Mouse (Mus musculus) right cerebral cortex, postnatal 25 days (tissue): ENCODE measurements around the gene Tfcp2.
A peak's percentile ranks its signal among the peaks of the same experiment; 100 is the strongest.

Source experiments
- DNase-seq: peaks from one replicate; pipeline ENCODE4 v3.0.0; 2022

The Tfcp2 gene

DNA sequence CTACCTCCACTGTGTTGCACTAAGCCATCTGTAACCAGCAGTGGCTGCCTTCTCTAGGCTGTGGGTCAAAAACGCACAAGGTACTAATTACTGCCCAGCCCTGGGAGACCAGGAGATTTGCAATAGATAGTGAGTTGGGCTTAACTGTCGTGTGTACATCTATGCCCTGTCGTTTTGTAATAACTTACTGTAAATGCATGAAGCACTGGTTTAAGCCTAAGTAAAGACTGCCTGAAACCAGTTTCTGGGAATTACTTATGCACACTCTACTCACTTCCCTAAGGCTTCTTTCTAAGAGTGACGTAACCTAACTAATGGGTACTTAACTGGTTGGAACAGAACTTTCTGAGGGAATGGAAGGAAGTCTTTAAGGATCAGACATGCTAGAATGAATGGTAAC lies 72.9 kb downstream of the Tfcp2 start:
- no peak for DNase-seq

DNA sequence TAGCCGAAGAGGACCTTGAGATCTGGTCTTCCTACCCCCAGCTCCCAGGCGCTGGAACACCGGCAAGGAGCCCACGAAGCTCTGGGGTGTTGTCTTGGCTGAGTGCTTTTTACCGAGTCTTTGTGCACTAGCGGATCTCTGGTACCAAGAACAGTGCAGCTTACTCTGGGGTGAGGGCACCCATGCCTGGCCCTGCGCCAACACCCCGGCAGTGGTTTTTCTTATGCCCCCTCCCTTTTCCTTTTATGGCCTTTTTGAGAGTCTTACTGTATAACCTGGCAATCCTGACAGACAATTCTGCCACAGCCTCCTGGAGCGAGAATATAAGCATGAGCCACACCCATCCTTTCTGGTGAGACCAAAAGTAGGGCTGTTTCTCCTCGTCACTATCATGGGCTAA lies 73.5 kb downstream of the Tfcp2 start:
- DNase-seq = no peak

DNA sequence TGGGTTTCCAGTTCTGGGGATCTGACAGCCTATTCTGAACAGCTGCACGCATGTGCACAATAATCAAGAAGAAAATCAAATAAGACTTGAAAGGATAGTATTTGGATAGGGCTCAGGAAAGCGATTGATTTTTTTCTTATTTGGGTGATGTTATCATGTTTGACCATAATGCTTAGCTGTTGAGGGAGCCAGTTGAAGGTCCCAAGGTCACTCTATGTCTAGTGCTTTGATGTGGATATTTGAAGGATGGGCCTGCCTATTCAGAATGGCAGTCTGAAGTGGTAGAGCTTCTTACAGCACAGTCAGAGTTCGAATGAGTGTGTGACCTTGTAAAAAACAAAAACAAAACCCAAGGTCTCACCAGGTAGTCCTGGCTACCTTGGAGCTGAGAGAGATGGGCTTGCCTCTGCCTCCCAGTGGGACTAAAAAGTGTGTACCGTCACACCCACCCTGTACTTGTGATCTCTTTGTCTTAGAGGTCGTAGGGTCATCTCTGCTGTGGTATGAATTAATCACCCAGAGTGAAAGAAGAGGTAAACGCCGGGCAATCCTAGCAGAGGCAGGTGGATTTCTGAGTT lies 77.8 kb downstream of the Tfcp2 start:
- DNase-seq = no peak

DNA sequence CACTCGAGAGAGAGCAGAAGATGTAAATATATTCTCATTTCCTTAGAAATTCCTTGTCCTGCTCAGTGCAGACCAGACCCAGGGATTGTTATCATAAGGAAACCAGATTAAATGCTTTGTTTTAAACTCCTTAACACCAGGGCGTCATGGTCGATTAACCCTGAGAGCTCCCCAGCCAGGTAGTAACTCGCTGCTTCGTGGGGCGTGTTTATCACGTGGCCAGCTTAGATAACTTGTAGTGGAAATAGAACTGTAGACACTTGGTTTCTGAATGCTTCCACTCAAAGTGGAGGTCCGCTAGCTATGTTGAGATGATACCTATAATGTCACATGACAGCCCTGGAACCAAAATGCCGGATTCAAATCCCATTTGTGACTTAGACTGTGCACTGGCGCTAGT lies 81.8 kb downstream of the Tfcp2 start:
- DNase-seq = no peak

DNA sequence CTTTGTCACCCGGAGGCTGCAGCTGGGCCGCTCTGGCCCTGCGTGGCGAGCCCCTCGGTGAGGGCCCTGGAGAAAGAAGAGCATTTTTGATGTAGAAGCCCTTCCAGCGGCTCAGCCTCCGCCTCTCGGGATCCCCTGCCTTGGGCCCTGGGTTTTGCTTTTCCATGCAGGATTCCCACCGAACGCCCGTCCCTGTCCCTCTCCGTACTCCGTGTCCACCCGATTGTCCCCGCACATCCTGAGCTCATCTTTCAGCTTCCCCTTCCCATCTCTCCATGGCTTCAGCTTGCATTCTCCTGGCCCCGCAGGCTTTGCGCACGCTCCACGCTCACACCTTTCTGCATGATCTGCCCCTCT lies 82.6 kb downstream of the Tfcp2 start:
- no peak for DNase-seq

DNA sequence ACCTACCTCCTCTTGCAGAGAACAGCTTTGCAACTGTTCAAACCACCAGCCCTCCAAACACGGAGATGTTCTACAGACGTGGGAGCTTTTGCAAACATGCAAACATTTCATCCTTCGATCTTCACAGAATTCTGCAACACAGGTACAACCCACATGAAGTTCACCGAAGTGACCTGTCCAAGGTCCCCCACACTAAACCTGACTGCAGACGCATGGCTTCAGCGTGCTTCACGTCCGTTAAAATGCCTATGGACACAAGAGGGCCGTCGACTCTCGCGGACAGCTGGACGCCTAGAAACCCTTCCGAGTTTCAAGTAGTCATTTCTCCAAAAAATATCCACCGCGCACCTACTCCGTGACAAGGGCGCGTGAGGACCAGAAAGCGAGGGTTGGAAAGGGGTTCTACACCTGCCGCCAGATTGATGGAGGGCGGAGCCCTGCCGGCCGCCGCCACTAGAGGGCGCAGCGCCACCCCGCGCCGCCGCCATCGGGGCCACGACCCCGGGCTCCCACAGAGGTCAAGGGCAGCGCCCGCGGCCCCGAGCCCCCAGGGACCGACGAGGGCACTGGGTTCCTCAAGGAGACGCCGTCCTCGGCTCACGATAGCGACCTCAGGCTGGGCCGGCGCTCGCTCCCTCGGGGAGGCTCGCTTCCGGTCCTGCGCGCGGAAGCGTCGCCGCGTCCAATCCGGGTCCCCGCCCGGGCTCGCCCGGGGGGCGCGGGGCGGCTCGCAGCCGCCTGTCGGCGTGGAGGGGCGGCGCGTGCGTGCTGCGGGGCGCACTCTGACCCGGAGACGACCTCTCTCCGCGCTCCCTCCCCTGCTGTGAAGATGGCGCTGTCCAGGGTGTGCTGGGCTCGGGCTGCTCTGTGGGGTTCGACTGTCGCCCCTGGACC lies 83.3 kb downstream of the Tfcp2 start, which contains the start of gene Letmd1:
TSS of gene Letmd1 (plus strand) at position 729 of the 894 bp plus-strand sequence.
- peak; percentile 93 for DNase-seq

DNA sequence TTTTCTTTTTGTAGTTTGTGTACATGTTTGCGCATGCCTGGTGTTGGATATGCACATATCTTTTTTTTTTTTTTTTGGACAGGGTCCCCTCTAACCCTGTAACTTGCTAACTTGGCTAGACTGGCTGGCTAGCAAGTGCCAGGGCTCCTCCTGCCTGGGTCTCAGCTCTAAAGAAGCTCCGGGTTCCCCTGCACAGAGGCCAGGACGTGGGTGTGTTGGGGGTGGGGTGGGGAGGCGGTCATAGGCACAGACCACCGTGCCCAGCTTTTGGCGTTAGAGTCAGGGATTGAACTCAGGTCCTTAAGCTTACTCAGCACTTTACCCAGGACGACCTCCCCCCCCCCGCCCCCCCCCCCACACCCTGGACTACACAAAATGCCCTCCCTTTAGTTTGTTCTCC lies 84.1 kb downstream of the Tfcp2 start:
- DNase-seq = no peak

DNA sequence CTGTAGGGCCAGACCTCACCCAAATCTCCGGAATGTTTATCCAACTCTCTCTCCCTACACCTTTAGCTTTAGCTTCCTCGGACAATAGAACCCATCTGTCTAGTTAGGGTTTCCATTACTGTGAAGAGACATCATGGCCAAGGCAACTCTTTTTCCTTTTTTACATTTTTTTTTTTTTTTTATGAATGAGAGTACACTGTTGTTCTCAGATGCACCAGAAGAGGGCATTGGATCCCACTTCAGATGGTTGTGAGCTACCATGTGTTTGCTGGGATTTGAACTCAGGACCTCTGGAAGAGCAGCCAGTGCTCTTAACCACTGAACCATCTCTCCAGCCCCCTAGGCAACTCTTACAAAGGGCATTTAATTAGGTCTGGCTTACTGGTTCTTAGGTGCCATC lies 86.4 kb downstream of the Tfcp2 start:
- no peak for DNase-seq

DNA sequence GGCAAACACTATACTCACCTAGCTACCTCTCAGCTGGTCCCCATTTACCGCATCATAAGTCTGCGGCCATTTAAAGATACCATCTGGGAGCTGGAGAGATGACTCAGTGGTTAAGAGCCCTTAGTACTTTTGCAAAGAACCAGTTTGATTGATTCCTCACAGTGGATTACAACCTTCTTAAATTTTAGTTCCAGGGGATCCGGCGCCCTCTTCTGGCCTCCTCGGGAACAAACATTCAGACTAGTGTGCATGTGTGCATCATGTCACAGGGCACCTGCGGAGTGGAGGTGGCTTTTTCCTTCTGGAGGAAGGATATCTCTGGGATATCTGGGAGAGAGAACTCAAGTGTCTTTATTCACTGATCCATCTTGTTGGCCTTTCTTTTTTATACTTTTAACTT lies 88.1 kb downstream of the Tfcp2 start:
- peak; percentile 48 for DNase-seq

DNA sequence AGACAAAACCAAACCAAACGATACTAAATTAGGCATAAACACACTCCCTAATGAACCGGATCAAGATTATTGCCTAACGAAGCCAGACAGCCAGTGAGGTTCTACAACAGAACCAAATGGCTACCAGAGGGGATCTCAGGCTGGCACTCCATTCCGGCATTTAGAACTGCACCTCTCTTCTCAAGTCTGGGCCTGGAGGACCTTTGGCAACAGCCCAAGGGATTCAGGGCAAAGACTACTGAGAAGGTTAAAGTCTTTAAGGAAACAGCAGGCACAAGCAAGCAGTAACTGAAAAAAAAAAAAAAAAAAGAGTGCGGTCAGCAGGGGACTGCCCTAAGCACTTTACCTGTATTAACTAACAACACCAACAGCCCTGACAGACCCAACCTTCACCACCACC lies 89.7 kb downstream of the Tfcp2 start:
- no peak for DNase-seq

DNA sequence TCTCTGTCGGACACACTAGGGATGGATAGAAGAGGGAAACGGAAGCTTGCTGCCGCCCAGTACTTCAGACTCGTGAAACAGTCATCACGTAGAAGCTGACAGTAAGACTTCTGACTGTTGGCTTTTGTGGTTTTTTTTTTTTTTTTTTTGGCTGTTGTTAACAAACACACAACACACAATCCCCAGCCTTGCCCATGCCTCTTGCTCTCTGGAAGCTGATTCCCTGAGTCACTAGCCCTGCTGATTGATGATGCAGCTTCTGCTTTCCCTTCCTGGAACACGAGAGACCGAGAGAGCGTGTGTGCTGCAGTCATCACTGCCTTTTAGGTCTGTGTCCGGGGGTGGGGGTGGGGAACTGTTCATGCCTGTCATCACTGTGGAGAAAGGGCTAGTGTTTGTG lies 90.2 kb downstream of the Tfcp2 start:
- DNase-seq = no peak

DNA sequence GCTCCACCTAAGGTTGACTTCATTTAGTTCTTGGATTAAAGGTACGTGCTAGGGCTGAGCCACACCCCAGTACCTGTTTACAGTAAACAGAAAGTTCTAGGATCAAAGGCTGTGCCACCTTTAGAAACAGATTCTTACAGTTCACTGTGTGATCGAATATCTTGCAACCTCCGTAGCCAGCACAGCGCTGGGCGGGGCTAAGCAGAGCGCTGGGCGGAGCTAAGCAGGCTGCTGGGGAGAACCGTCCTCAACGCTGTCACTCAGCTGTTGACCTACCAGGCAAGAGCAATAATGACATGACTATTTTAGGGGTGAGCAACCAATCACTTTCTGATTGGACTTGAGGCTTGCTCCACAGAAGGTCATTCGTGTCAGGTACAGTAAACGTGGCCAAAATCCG lies 90.9 kb downstream of the Tfcp2 start:
- no peak for DNase-seq

DNA sequence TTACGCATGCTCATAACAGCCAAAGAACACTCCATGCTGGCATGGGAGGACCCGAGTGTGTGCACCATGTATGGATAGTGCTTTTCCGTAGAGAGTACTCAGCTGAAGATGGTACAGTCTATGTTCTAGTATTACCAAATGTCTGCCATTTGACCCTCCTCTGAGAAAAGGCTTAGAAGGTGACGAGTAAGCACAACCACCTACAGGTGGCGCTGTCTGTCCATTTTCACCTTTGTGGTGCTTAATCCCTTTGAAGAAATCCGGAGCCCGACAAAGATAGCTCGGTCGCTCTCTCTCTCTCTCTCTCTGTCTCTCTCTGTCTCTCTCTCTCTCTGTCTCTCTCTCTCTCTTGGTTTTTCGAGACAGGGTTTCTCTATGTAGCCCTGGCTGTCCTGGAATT lies 93.8 kb downstream of the Tfcp2 start:
- no peak for DNase-seq

DNA sequence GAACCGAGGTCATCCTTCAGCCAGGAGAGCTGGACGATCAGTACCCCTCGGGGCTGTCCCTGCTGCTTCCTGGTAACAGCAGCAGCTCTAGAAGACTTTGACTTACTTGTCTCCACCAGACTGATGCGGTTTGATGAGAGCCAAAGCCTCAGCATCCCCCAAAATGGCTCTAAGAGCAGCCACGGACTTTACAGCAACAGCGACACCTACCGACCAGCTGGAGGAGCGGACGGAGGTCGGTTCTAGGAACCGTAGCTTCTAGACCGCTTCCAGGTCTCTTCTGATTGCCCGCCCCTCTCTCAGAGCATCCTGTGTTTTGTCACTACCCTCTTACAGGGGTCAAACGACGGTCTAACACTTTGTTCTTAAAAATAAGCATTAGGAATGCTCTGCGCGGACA lies 94.5 kb downstream of the Tfcp2 start:
- peak; percentile 38 for DNase-seq

DNA sequence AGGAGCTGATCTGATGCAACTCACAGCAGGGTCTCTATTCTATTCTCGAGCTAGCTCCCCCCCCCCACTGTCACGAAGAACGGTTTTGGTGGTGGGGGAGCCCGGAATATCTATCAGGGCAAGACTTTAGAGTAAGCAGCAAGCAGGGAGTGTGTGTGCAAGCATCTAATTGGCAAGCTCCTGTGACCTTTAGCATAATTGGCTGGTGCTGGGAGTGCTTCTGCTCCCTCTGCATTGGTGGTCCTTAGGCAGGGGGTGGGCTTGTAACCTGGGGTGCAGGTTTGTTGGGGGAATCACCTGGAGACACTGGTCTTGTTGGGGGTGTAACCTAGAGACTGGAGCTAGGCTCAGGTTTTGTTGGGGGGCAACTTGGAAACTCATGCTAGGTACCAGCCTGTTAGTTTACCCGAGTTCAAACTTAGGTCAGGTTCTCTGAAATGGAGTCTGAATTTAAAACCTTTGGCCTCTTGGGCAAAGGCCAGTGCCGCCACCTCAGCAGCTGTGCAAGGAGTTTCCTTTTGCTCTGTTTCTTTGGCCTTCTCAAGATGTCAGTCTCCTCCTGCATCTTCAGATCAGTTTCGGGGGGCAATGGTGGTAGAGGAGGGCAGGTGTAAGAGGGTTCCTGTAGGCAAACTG lies 95.3 kb downstream of the Tfcp2 start:
- no peak for DNase-seq

DNA sequence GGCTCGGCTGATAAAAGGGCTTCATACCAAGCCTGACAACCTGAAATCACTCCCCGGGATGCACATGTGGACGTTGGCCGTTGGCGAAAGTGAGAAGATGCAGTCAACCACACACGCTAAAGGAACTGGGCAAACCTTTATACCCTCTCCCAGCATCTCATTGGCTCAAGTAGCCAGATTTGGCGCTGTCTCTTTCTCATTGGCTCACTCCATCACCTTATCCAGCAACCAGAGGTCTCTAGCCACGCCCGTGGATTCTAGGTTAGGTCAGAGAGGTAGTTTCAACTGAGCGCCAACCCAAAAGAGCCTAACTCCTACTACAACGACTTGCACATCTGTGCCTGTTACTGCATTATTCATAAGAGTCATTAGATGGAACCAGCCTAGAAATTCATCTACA lies 99.3 kb downstream of the Tfcp2 start:
- no peak for DNase-seq

DNA sequence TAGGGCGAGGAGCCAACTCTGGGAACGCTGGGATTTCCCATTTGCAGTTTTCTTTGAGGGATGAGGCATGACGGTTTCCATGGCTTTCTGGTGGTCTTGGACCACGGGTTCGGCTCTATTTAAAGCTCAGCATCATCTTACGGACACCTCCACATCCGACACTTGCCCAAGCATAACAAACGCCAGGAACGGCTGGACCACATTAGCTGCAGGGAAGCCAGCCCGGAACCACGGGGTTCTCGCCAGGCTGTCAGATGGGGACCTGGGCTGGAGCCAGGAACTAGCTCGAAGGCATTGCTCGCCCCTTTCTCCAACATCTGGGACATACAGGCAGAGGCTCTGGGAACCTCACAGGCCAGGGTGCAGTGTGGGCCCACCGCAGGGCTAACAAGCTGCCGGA lies 100.6 kb downstream of the Tfcp2 start:
- DNase-seq = peak; percentile 31

DNA sequence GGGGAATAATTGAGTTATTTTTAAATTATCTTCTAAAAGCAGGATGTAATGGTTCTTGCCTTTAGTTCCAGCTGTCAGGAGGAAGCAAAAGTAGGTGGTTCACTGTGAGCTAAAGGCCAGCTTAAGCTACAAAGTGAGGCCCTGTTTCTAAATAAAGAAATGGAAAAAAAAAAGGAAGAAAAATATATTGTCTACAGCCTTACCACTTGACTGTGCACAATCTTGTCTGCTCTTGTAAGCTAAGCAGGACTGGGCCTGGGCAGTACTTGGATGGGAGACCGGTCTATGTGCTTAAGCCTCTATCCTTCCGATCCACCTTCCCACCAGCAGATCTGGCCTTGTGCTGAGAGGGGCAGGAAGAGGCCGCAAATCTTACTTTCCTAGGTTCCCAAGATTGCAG lies 102.3 kb downstream of the Tfcp2 start:
- DNase-seq = no peak

DNA sequence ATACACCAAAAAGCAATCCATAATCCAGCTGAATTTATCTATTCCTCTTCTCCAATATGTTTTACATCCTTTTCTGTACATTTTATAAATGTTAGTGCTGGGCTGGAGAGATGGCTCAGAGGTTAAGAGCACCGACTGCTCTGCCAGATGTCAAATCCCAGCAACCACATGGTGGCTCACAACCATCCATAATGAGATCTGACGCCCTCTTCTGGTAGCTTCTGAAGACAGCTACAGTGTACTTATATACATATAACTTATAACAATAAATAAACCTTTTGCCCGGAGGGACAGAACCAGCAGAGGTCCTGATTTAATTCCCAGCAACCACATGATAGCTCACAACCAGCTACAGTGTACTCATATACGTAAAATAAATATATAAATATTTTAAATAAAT lies 103.2 kb downstream of the Tfcp2 start:
- DNase-seq = no peak
